Mouse (Mus musculus) neural tube, embryonic 15.5 days (tissue): ENCODE data around the gene Olfr1220. TPM values are rescaled to one million over a fixed set of nuclear protein-coding genes. Genes with fewer than 3 reads are reported as not detected.

Source experiments
- ATAC-seq: fragments of 200-750 bp; cut with Nextera tagmentation; 2 replicates; pipeline ENCODE4 v1.8.0; 2017; ENCODE audit warnings: mild to moderate bottlenecking, moderate TSS enrichment, moderate library complexity; ENCODE audit not compliant: low FRiP score
- H3K27ac ChIP-seq: fragments of 300-500 bp; sonication (generic); replicated peaks from 2 replicates; pipeline ENCODE4 v1.5.1; 2015; ENCODE audit warnings: mild to moderate bottlenecking, inconsistent platforms
- H3K27me3 ChIP-seq: fragments of 300-500 bp; sonication (generic); replicated peaks from 2 replicates; pipeline ENCODE4 v1.6.1; 2015; ENCODE audit warnings: inconsistent platforms
- H3K36me3 ChIP-seq: fragments of 300-500 bp; sonication (generic); 2 replicates; pipeline ENCODE4 v1.6.1; 2015; ENCODE audit warnings: inconsistent platforms
- H3K4me1 ChIP-seq: fragments of 300-500 bp; sonication (generic); 2 replicates; pipeline ENCODE4 v1.6.1; 2015; ENCODE audit warnings: inconsistent platforms
- H3K4me2 ChIP-seq: fragments of 300-500 bp; sonication (generic); 2 replicates; pipeline ENCODE4 v1.6.1; 2015; ENCODE audit warnings: inconsistent platforms, mild to moderate bottlenecking, moderate library complexity
- H3K4me3 ChIP-seq: fragments of 300-500 bp; sonication (generic); replicated peaks from 2 replicates; pipeline ENCODE4 v1.5.1; 2015; ENCODE audit warnings: mild to moderate bottlenecking, inconsistent platforms
- H3K9ac ChIP-seq: fragments of 300-500 bp; sonication (generic); replicated peaks from 2 replicates; pipeline ENCODE4 v1.6.1; 2015; ENCODE audit warnings: mild to moderate bottlenecking, inconsistent platforms
- H3K9me3 ChIP-seq: fragments of 300-500 bp; sonication (generic); replicated peaks from 2 replicates; pipeline ENCODE4 v1.6.1; 2016; ENCODE audit warnings: inconsistent platforms
- WGBS: fragments of 180-500 bp; shearing (Covaris S2); methylation state at CpG from one replicate; pipeline ENCODE4 v1.1.7; 2015; ENCODE audit warnings: mixed read lengths; 5-methylcytosine and 5-hydroxymethylcytosine counted together
- polyA plus RNA-seq: library from polyadenylated mRNA; unstranded; fragments of >200 nt; fragmentation: Nextera tagmentation; extraction: Ambion mirVana; gene quantifications from 2 replicates; pipeline ENCODE4 v1.2.1, GENCODE M21; 2015

Olfr1220 gene
- polyA plus RNA-seq = not detected in 2 replicates

DNA sequence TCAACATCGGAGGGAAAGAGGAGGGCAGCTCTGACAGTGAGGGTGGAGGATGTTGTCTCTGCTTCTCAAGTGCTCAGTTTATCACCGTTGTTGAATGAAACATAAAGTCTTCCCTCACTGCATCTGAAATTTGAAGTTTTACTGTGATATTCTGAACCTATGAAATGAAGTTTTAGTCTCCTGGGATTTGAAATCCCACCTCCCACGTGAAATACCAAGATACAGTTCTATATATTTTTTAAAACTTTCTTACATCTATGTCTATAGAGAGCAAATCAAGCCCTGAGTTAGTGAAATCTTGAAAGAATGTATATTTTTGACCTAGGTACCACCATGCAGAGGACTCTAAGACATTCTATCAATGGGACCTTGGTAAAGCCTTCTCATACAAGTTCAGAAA is at the start of gene Olfr1220:
Olfr1220 (minus strand) TSS at position 101 of the 400 bp plus-strand sequence.
- no peak within 1 kb of the TSS for H3K4me3 ChIP-seq
- ATAC-seq = no peak
- no peaks in the 10 kb centered on the region for H3K36me3 ChIP-seq
- H3K4me1 ChIP-seq = no peaks in the 10 kb centered on the region
- H3K27ac ChIP-seq = no peak within 1 kb of the TSS
- no peak within 1 kb of the TSS for H3K9ac ChIP-seq
- no peak within 1 kb of the TSS for H3K4me2 ChIP-seq
- 75% methylated on average over 3 of the region's 3 CpGs for WGBS
- no peaks in the 10 kb centered on the region for H3K9me3 ChIP-seq
- no peaks in the 10 kb centered on the region for H3K27me3 ChIP-seq

DNA sequence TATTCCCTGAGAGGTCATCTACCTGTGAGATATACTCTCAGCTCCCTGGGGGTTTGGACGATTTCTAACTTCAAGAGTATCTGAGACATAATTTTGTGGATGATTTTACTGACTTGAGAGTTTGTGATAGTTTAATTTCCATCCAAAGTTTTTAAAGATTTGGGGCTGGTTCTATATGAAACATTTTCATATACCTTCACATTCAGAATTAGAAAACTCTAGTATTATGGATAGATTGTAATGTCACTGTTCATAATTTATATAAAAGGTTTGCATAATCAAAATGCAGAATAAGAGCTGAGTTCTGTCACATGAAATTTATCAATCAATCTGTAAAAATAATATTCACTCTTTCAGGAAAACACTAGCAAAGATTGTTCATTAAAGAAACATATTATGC is 44.8 kb upstream of the Olfr1220 start, which contains the start of gene Olfr1223:
Olfr1223 (minus strand) TSS at position 101 of the 400 bp plus-strand sequence.
- ATAC-seq = no peak
- no peak within 1 kb of the TSS for H3K4me2 ChIP-seq
- H3K9ac ChIP-seq = no peak within 1 kb of the TSS
- H3K27ac ChIP-seq = no peak within 1 kb of the TSS
- no peak within 1 kb of the TSS for H3K4me3 ChIP-seq
- H3K4me1 ChIP-seq = no peaks in the 10 kb centered on the region
- H3K27me3 ChIP-seq = no peaks in the 10 kb centered on the region
- 79% methylated on average over 1 of the region's 1 CpGs for WGBS
- no peaks in the 10 kb centered on the region for H3K9me3 ChIP-seq
- no peaks in the 10 kb centered on the region for H3K36me3 ChIP-seq

DNA sequence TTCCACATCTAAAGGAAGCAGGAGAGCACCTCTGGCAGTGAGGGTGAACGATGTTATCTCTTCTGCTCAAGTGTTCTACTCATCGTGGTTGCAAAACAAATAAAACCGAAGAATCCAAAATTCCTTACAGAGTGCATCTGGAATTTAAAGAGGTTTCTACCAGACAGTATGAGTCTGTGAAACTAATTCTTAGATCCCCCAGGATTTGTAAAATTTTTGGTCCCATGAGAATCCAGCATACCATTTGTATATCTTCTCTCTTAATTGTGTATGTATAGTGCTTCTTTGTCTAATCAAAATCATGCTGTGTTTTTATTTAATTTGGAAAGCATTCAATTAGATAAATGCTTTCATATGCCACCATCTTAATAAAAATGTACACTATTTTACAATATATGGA is 26.3 kb upstream of the Olfr1220 start, which contains the start of gene Olfr1222:
Olfr1222 (minus strand) TSS at position 101 of the 400 bp plus-strand sequence.
- no peaks in the 10 kb centered on the region for H3K9me3 ChIP-seq
- WGBS = 78% methylated on average over 3 of the region's 3 CpGs
- no peak within 1 kb of the TSS for H3K27ac ChIP-seq
- no peak for ATAC-seq
- no peaks in the 10 kb centered on the region for H3K27me3 ChIP-seq
- no peak within 1 kb of the TSS for H3K4me3 ChIP-seq
- no peaks in the 10 kb centered on the region for H3K4me1 ChIP-seq
- no peak within 1 kb of the TSS for H3K9ac ChIP-seq
- no peak within 1 kb of the TSS for H3K4me2 ChIP-seq
- H3K36me3 ChIP-seq = no peaks in the 10 kb centered on the region

DNA sequence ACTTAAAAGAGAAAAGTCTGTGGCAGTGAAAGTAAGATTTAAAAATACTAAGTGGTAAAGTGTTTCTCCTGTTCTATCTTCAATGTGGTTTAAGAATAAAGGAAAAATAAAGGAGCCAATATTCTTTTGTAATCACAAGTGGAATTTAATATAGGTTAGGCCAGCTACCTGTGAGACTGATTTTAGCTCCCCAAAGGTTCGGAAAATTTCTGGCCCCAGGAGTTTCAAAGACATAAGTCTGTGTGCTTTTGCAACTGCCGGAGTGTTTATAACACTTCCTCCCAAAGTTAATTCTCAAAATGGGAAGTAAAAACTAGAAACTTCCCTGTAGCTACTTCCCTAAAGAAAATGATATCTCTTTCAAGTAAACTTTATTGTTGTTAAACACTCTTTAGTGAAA is 10.5 kb upstream of the Olfr1220 start, which contains the start of gene Olfr1221:
Olfr1221 (minus strand) TSS at position 101 of the 400 bp plus-strand sequence.
- Histone ChIP-seq H3K4me3 (no peak within 1 kb of the TSS), H3K27me3 (no peaks in the 10 kb centered on the region), H3K36me3 (no peaks in the 10 kb centered on the region), H3K9ac (no peak within 1 kb of the TSS), H3K4me1 (no peaks in the 10 kb centered on the region), H3K4me2 (no peak within 1 kb of the TSS), H3K27ac (no peak within 1 kb of the TSS), H3K9me3 (no peaks in the 10 kb centered on the region)
- WGBS = 90% methylated on average over 2 of the region's 2 CpGs
- ATAC-seq = no peak

DNA sequence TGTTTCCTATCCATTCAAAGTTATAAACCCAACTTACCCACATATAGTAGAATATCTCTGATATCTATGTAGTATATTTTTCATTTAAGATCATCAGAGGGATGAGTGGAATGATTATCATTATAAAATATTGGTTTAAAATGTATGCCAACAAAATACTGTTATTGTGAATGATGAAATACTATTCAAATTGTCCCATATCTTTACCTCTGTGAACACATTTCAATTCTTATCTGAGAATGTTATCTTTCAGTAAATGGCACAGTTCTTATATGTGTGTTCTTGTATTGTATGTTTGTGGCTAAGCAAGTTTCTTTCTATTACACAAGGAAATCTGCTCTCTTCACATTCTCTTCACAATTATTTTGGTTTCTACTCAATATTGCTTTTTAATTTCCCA is 984 bp downstream of the Olfr1220 start:
- Histone ChIP-seq H3K4me1 (no peaks in the 10 kb centered on the region), H3K9me3 (no peaks in the 10 kb centered on the region), H3K27me3 (no peaks in the 10 kb centered on the region), H3K9ac (no peak overlapping the region), H3K27ac (no peak overlapping the region), H3K4me2 (no peak overlapping the region), H3K4me3 (no peak overlapping the region), H3K36me3 (no peaks in the 10 kb centered on the region)
- ATAC-seq = no peak

DNA sequence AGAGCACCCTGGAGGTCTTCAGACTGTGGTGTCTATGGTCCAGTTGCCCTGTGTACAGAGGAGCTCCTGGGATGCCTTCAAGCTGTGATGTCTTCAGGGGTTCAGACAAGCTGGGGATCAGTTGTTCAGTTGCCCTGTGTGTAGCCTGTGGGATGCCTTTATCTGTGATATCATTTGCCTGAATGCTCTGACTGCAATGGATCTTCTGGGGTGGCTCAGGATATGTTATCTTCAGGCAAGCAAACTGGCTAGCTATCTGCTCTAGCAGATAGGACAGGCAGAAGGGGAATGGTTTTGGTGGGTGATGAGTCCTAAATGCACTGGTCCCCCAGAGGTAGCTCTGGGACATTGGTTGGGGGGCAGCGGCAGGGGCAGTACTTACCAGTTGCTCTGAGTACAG is 12.8 kb downstream of the Olfr1220 start:
- Histone ChIP-seq H3K4me1 (no peaks in the 10 kb centered on the region), H3K27ac (no peak overlapping the region), H3K9ac (no peak overlapping the region), H3K36me3 (no peaks in the 10 kb centered on the region), H3K4me3 (no peak overlapping the region), H3K27me3 (no peaks in the 10 kb centered on the region), H3K4me2 (no peak overlapping the region), H3K9me3 (no peaks in the 10 kb centered on the region)
- 96% methylated on average over 1 of the region's 1 CpGs for WGBS
- no peak for ATAC-seq

DNA sequence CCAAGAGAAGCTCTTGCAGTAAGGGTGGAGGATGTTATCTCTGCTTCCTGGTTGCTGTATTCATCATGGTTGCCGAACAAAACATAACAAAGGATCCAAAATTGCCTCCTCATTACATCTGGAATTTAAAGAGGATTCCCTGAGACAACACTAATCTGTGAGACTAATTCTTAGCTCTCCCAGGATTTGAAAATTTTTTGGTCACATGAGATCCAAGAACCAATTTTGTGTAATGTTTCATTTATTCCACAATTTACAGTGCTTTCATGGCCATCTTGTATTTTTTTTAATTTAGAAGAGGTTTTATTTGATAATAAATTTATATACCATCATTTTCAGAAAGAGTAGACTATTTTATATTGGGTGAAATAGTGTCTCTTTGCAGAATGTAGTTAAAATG is 23.2 kb downstream of the Olfr1220 start, which contains the start of gene Olfr1219:
Olfr1219 (minus strand) TSS at position 101 of the 400 bp plus-strand sequence.
- no peak within 1 kb of the TSS for H3K4me3 ChIP-seq
- no peak within 1 kb of the TSS for H3K9ac ChIP-seq
- WGBS = 65% methylated on average over 1 of the region's 1 CpGs
- H3K4me1 ChIP-seq = no peaks in the 10 kb centered on the region
- H3K9me3 ChIP-seq = no peaks in the 10 kb centered on the region
- H3K36me3 ChIP-seq = no peaks in the 10 kb centered on the region
- no peaks in the 10 kb centered on the region for H3K27me3 ChIP-seq
- no peak for ATAC-seq
- no peak within 1 kb of the TSS for H3K27ac ChIP-seq
- H3K4me2 ChIP-seq = no peak within 1 kb of the TSS

DNA sequence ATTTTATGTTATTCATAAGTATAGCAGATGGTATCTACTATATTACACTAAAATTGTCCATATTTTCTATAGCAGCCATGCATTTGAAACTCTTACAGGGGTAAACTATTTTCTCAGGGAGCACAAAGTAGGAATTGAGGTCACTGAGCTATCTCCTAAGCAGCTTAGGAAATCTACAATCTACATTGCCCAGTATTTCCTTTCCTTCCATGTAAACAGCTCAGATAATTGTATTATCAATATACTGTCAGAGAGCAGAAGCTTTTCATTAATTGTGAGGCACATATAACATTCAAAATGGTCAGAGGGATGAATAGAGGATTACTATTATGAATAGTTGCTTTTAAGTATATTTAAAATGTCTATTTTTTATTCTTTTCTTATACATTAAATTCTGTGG is 25.1 kb downstream of the Olfr1220 start:
- no peak for ATAC-seq
- Histone ChIP-seq H3K9ac (no peak overlapping the region), H3K27me3 (no peaks in the 10 kb centered on the region), H3K27ac (no peak overlapping the region), H3K4me2 (no peak overlapping the region), H3K36me3 (no peaks in the 10 kb centered on the region), H3K9me3 (no peaks in the 10 kb centered on the region), H3K4me1 (no peaks in the 10 kb centered on the region), H3K4me3 (no peak overlapping the region)

DNA sequence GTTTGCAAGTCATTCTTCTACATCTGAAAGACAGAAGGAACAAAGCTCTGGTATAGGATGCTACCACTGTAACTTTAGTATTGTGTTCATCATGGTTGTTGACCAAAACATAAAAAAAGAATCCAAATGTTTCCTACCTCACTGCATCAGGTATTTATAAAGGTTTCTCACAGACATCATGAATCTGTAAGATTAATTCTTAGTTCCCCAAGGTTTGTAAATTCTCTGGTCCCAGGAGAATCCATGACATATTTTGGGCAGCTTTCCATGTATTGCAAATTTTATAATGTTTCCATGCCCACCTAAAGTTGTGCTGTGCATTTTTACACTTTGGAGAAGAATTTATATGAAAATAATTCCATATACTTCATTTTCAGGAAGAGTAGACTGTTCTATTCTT is 45.5 kb downstream of the Olfr1220 start, which contains the start of gene Olfr1218:
Olfr1218 (minus strand) TSS at position 101 of the 400 bp plus-strand sequence.
- no peaks in the 10 kb centered on the region for H3K4me1 ChIP-seq
- no peak for ATAC-seq
- H3K36me3 ChIP-seq = no peaks in the 10 kb centered on the region
- H3K27me3 ChIP-seq = no peaks in the 10 kb centered on the region
- H3K27ac ChIP-seq = no peak within 1 kb of the TSS
- no peak within 1 kb of the TSS for H3K4me3 ChIP-seq
- H3K9ac ChIP-seq = no peak within 1 kb of the TSS
- no peak within 1 kb of the TSS for H3K4me2 ChIP-seq
- no peaks in the 10 kb centered on the region for H3K9me3 ChIP-seq

Other genes starting within 250 kb of the Olfr1220 start
- not detected in 2 replicates for gene Olfr1206, start 243.6 kb downstream of the Olfr1220 start, polyA plus RNA-seq
- not detected in 2 replicates for gene Olfr1208, start 204.5 kb downstream of the Olfr1220 start, polyA plus RNA-seq
- gene Olfr1209, start 191.7 kb downstream of the Olfr1220 start, polyA plus RNA-seq = not detected in 2 replicates
- not detected in 2 replicates for gene Olfr1211, start 168.7 kb downstream of the Olfr1220 start, polyA plus RNA-seq
- not detected in 2 replicates for gene Olfr1212, start 152.9 kb downstream of the Olfr1220 start, polyA plus RNA-seq
- gene Gm13762, start 126.6 kb downstream of the Olfr1220 start, polyA plus RNA-seq = not detected in 2 replicates
- gene Olfr1214, start 114.2 kb downstream of the Olfr1220 start, polyA plus RNA-seq = not detected in 2 replicates
- not detected in 2 replicates for gene Olfr1215, start 99.9 kb downstream of the Olfr1220 start, polyA plus RNA-seq
- not detected in 2 replicates for gene Olfr1216, start 88.5 kb downstream of the Olfr1220 start, polyA plus RNA-seq
- gene Olfr1217, start 74.8 kb downstream of the Olfr1220 start, polyA plus RNA-seq = not detected in 2 replicates
- not detected in 2 replicates for gene Olfr1218, start 45.6 kb downstream of the Olfr1220 start, polyA plus RNA-seq
- gene Olfr1219, start 23.3 kb downstream of the Olfr1220 start, polyA plus RNA-seq = not detected in 2 replicates
- gene Olfr1221, start 10.4 kb upstream of the Olfr1220 start, polyA plus RNA-seq = not detected in 2 replicates
- gene Olfr1222, start 26.2 kb upstream of the Olfr1220 start, polyA plus RNA-seq = not detected in 2 replicates
- gene Olfr1223, start 44.7 kb upstream of the Olfr1220 start, polyA plus RNA-seq = not detected in 2 replicates
- not detected in 2 replicates for gene Olfr1224-ps1, start 57.3 kb upstream of the Olfr1220 start, polyA plus RNA-seq
- not detected in 2 replicates for gene Olfr1225, start 67.8 kb upstream of the Olfr1220 start, polyA plus RNA-seq
- gene Olfr1226, start 93.2 kb upstream of the Olfr1220 start, polyA plus RNA-seq = not detected in 2 replicates
- gene Olfr1228, start 147.2 kb upstream of the Olfr1220 start, polyA plus RNA-seq = not detected in 2 replicates
- not detected in 2 replicates for gene Olfr1229, start 181.2 kb upstream of the Olfr1220 start, polyA plus RNA-seq
- not detected in 2 replicates for gene Olfr1230, start 190.4 kb upstream of the Olfr1220 start, polyA plus RNA-seq
- not detected in 2 replicates for gene Olfr1231, start 200.2 kb upstream of the Olfr1220 start, polyA plus RNA-seq
- not detected in 2 replicates for gene Olfr1232, start 222.8 kb upstream of the Olfr1220 start, polyA plus RNA-seq
- gene Olfr1233, start 235.6 kb upstream of the Olfr1220 start, polyA plus RNA-seq = not detected in 2 replicates